Mouse (Mus musculus) stomach, postnatal 0 days (tissue): Measurements from ENCODE around the gene Nrxn3. TPM values are rescaled to one million over a fixed set of nuclear protein-coding genes. Genes with fewer than 3 reads are reported as not detected.

Source experiments
- ATAC-seq: fragments of 200-750 bp; cut with Nextera tagmentation; 2 replicates; pipeline ENCODE4 v1.8.0; 2017; ENCODE audit not compliant: low FRiP score, low TSS enrichment
- DNase-seq: peaks from one replicate; pipeline ENCODE4 v3.0.0-alpha.2; 2016; ENCODE audit warnings: low spot score
- H3K27ac ChIP-seq: fragments of 300-500 bp; sonication (generic); replicated peaks from 2 replicates; pipeline ENCODE4 v1.5.1; 2014; ENCODE audit warnings: mild to moderate bottlenecking, control low read depth
- H3K27me3 ChIP-seq: fragments of 300-500 bp; sonication (generic); 2 replicates; pipeline ENCODE4 v1.6.1; 2014; ENCODE audit warnings: low read length; ENCODE audit not compliant: control insufficient read depth, insufficient read depth
- H3K36me3 ChIP-seq: fragments of 300-500 bp; sonication (generic); 2 replicates; pipeline ENCODE4 v1.6.1; 2014; ENCODE audit warnings: low read length, mixed read lengths; ENCODE audit not compliant: control insufficient read depth, insufficient read depth
- H3K4me1 ChIP-seq: fragments of 300-500 bp; sonication (generic); replicated peaks from 2 replicates; pipeline ENCODE4 v1.6.1; 2014; ENCODE audit warnings: antibody characterized with exemption; ENCODE audit not compliant: control insufficient read depth, insufficient read depth
- H3K4me2 ChIP-seq: fragments of 300-500 bp; sonication (generic); replicated peaks from 2 replicates; pipeline ENCODE4 v1.6.1; 2014; ENCODE audit warnings: low read depth, mild to moderate bottlenecking, control low read depth, moderate library complexity
- H3K4me3 ChIP-seq: fragments of 300-500 bp; sonication (generic); 2 replicates; pipeline ENCODE4 v1.5.1; 2014; ENCODE audit warnings: low read depth, low read length, control low read depth
- H3K9ac ChIP-seq: fragments of 300-500 bp; sonication (generic); 2 replicates; pipeline ENCODE4 v1.6.1; 2014; ENCODE audit warnings: mild to moderate bottlenecking, low read length, control low read depth, mixed read lengths
- H3K9me3 ChIP-seq: fragments of 300-500 bp; sonication (generic); 2 replicates; pipeline ENCODE4 v1.6.1; 2016; ENCODE audit warnings: low read length; ENCODE audit not compliant: control insufficient read depth
- CTCF ChIP-seq: IDR thresholded peaks from 2 replicates; pipeline ENCODE4 v1.5.1; 2016; ENCODE audit warnings: antibody characterized with exemption, low read depth, mild to moderate bottlenecking, moderate library complexity
- EP300 ChIP-seq: optimal IDR thresholded peaks from 2 replicates; pipeline ENCODE3; 2016; ENCODE audit warnings: antibody characterized with exemption
- WGBS: fragments of 180-500 bp; shearing (Covaris S2); extraction: QIAGEN DNeasy Blood & Tissue Kit; methylation state at CpG from one replicate; pipeline ENCODE4 v1.1.7; 2014; 5-methylcytosine and 5-hydroxymethylcytosine counted together
- polyA plus RNA-seq: library from polyadenylated mRNA; unstranded; fragments of >200 nt; fragmentation: Nextera tagmentation; extraction: Ambion mirVana; gene quantifications from 2 replicates; pipeline ENCODE4 v1.2.1, GENCODE M21; 2015

Nrxn3 gene
- polyA plus RNA-seq, 1 experiment from 2014 or later, result 1.0 TPM

DNA sequence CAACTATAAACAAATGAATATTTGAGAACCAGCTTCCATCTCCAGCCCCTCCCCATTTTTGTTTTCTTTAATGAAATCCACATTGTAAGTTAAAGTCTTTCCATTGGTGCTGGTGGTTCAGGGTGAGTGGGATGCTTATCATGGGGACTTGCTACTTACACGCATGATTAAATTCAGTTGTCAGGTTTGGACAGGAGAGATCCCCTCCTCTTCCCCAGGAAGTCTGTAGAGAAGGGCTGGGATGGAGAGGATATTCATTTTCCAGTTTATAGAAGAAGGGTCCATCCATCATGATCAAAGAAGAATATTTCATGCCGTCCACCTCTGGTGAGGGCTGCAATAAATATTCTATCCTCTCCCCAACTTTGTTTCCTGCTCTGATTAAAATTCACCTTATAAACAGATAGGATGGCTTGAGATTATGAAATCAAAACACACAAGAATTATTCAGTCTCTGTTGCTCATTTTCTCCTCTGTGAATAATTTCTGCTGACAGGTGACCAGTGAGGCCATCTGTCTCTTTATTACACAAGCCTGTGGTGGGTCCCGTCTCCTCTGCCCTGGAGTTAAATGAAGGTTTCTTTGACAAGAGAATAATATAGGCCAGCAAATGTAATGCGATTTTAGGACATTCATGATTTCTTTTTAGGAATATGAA is 830.7 kb downstream of the Nrxn3 start:
- H3K27me3 ChIP-seq, result no peaks in the 10 kb centered on the region
- no peak overlapping the region for H3K4me3 ChIP-seq
- DNase-seq (no peak), ATAC-seq (no peak)
- H3K4me1 ChIP-seq, result no peaks in the 10 kb centered on the region
- no peak overlapping the region for H3K9ac ChIP-seq
- H3K4me2 ChIP-seq, result no peak overlapping the region
- no peak overlapping the region for H3K27ac ChIP-seq
- no peaks in the 10 kb centered on the region for H3K9me3 ChIP-seq
- 55% methylated on average over 4 of the region's 4 CpGs for WGBS
- no peak for TF ChIP-seq CTCF
- no peak for TF ChIP-seq EP300
- no peaks in the 10 kb centered on the region for H3K36me3 ChIP-seq

DNA sequence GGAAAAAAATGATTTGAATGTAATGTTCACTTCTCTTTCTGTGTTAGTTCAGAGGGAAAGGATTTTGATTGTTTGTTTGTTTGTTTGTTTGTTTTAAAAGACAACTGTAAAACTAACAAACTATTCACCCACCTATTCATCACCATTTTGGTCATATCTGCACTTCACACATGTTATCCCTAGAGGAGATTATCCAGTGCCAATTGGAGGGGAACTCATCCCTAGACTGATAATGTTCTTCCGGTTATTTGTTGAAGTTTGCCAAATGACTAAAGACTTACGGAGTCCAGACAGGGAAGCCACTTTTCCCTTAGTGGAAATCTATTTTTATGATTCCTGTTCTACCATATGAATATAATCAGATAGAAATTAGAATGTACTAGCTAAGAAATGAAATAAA is 831.5 kb downstream of the Nrxn3 start:
- Histone ChIP-seq H3K9me3 (no peaks in the 10 kb centered on the region), H3K27ac (no peak overlapping the region), H3K27me3 (no peaks in the 10 kb centered on the region), H3K4me3 (no peak overlapping the region), H3K9ac (no peak overlapping the region), H3K4me2 (no peak overlapping the region), H3K36me3 (no peaks in the 10 kb centered on the region), H3K4me1 (no peaks in the 10 kb centered on the region)
- no peak for TF ChIP-seq CTCF
- TF ChIP-seq EP300, result no peak
- no peak for DNase-seq
- no peak for ATAC-seq
- WGBS, result 72% methylated on average over 2 of the region's 2 CpGs

GRCm38 (mm10) chr12:89554740-89555430 is 832.2 kb downstream of the Nrxn3 start:
- no peaks in the 10 kb centered on the region for H3K9me3 ChIP-seq
- ATAC-seq, result no peak
- no peaks in the 10 kb centered on the region for H3K4me1 ChIP-seq
- H3K27ac ChIP-seq, result no peak overlapping the region
- no peak overlapping the region for H3K4me2 ChIP-seq
- no peaks in the 10 kb centered on the region for H3K36me3 ChIP-seq
- no peak for TF ChIP-seq EP300
- TF ChIP-seq CTCF, result peak; percentile 63
- no peak for DNase-seq
- WGBS, result 68% methylated on average over 2 of the region's 2 CpGs
- no peak overlapping the region for H3K9ac ChIP-seq
- no peaks in the 10 kb centered on the region for H3K27me3 ChIP-seq
- no peak overlapping the region for H3K4me3 ChIP-seq

DNA sequence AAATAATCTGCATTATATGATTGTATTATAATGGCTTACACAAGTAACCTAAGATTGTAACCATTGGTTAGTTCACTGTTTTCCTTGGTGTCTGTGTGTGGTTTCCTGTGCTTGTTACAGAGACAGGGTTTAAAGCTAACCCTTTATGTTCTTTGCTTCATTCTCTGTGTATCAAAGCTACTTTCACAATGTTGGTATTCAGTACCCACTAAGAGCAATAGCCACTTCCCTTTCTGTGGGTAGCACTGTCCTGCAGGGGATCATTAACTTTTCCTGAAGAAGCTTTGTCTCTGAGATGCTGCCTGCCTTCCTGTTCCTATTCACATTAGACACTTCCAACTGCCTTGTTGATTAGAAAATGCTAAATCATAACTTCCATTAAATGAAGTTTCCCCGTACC is 836.2 kb downstream of the Nrxn3 start:
- ATAC-seq (no peak), DNase-seq (no peak)
- H3K4me3 ChIP-seq, result no peak overlapping the region
- H3K4me1 ChIP-seq, result no peaks in the 10 kb centered on the region
- no peaks in the 10 kb centered on the region for H3K27me3 ChIP-seq
- H3K36me3 ChIP-seq, result no peaks in the 10 kb centered on the region
- no peak for TF ChIP-seq EP300
- TF ChIP-seq CTCF, result no peak
- H3K27ac ChIP-seq, result no peak overlapping the region
- H3K9ac ChIP-seq, result no peak overlapping the region
- 85% methylated on average over 1 of the region's 1 CpGs for WGBS
- H3K4me2 ChIP-seq, result no peak overlapping the region
- H3K9me3 ChIP-seq, result no peaks in the 10 kb centered on the region

- Histone ChIP-seq H3K27me3 (no peaks in the 10 kb centered on the region), H3K27ac (no peak overlapping the region), H3K9ac (no peak overlapping the region), H3K9me3 (no peaks in the 10 kb centered on the region), H3K36me3 (no peaks in the 10 kb centered on the region), H3K4me1 (no peaks in the 10 kb centered on the region), H3K4me3 (no peak overlapping the region), H3K4me2 (no peak overlapping the region)
- DNase-seq (no peak), ATAC-seq (no peak)
- WGBS, result 38% methylated on average over 4 of the region's 4 CpGs
- TF ChIP-seq CTCF (no peak), EP300 (no peak)
Measured at GRCm38 (mm10) chr12:89561989-89562565, 839.4 kb downstream of the Nrxn3 start.
